Mouse (Mus musculus): Measurements from ENCODE around the gene Shisal2a.

DNA sequence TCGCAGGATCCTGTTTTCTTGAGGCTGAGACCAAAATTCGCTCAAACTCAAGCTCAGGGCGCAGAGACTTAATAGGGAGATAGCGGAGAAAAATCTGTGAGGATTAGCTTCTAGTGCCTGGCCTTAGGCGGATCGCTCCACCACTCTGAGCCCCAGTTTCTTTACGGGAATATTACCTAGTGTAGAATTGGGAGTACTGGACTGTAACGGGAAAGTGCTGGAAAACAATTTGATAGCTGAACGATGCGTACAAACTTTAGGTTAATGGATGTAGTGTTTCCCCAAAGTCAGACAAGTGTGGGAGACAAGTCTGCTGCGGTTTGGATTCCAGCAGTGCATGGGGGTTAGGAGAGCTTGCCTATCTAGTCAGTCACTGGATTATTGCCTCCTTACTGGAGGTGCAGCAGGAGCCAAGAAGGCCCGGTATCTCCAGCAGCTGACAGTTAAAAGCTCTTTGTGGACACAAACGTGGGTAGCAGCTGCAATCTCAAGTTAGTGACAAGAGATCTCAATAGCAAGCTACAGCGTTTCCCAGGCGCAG, 23.8 kb upstream of the Shisal2a start, which contains the start of gene Gpx7:
- no peak for TF ChIP-seq CTCF (IDR thresholded peaks at IDR 0.05; ENCODE audit: low read depth)
- TF ChIP-seq EP300 (IDR thresholded peaks at IDR 0.05; ENCODE audit: low read depth) = no peak

All from liver, embryonic 14.5 days (tissue).